Mouse (Mus musculus) layer of hippocampus, postnatal 36 days (tissue): ENCODE results near the gene Ikzf1. TPM values are rescaled to one million over a fixed set of nuclear protein-coding genes. Genes with fewer than 3 reads are reported as not detected.

Experiments used
- DNase-seq, 2 experiments: peaks; one replicate each; pipeline ENCODE4 v3.0.0; 2022
- total RNA-seq, 2 experiments: library from RNA; stranded (reverse); gene quantifications; 2 replicates each; pipeline ENCODE4 v1.2.3; 2021

Gene Ikzf1
- total RNA-seq, 2 experiments from 2014 or later, result 2.7 to 3.0 TPM

DNA sequence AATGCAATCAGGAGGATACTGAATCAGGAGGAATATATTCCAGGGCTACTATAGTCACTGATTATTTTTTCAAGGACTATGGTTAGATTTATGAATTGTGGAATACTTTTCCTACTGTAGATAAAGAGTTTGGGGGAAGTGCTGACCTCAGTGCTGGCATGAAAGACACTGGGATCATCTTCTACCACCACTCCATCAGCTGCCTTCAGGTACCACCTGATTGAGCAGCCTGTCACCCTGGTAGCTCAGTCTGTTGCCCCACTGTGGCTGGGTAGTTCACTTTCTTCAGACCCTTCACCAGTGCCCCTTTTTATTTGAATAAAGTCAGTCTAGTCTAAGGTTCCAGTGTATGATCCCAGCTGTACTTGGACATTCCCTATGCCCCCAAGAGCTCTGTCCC lies 81.9 kb downstream of the Ikzf1 start:
- DNase-seq, result no peak

DNA sequence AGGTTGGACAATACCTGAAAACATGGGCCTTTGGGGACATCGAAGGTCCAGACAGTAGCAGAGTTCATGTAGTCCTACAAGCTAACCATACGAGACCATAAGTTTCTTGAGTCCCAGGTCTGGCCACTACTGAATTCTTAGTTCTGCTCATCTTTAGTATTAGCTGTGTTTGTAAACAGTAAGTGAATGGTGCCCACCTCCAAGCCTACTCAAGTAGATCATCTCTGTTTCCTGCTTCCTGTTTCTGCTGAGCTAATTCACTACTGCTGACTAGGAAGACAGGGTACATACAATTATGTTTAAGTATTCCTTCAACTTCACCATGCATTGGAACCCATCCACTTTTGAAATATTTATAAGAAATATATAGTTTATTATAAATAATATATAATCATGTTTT lies 83.3 kb downstream of the Ikzf1 start:
- no peak for DNase-seq

GRCm38 (mm10) chr11:11769281-11769680 lies 84.5 kb downstream of the Ikzf1 start:
- no peak for DNase-seq

GRCm38 (mm10) chr11:11770691-11771090 lies 85.9 kb downstream of the Ikzf1 start:
- no peak for DNase-seq

DNA sequence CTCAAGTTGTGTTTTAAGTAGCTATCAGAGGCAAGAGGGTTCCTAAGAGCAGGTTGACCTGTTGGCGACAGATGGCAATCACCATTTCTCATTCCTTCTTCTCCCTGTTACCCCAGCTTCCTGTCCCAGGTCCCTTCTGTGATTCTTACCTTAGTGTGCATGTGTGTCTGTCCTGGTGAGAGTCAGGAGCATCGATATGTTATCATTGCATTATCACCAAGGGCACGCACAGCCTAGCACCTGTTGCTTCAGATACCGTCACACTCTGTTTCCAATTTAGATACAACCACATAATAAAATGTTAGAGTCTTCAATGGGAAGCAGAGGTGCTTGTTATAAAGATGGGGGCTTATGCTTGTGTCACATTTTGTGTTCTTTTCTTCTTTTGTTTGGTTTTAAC lies 87.4 kb downstream of the Ikzf1 start:
- DNase-seq, result no peak

GRCm38 (mm10) chr11:11774384-11774783 lies 89.6 kb downstream of the Ikzf1 start:
- no peak for DNase-seq

DNA sequence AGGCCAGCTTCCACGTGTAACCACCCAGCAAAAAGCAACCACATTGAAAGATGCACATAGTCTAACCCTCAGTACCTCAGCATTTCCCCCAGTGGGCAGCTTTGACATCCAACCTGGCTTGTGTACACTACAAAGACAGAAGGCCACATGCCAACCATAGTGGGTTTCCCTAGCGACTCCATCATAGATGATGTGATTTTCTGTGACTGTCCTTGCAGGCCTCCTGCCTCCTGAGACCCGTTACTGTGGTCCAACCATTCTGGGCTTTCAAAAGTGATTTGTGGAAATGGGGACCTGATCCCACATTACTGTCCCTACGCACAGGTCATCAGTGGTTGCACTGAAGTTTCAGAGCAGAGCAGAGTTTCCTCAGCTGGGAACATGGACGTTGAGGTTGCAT lies 90.1 kb downstream of the Ikzf1 start:
- no peak for DNase-seq

- DNase-seq, result no peak
Observed at GRCm38 (mm10) chr11:11776071-11776821, 91.4 kb downstream of the Ikzf1 start.

DNA sequence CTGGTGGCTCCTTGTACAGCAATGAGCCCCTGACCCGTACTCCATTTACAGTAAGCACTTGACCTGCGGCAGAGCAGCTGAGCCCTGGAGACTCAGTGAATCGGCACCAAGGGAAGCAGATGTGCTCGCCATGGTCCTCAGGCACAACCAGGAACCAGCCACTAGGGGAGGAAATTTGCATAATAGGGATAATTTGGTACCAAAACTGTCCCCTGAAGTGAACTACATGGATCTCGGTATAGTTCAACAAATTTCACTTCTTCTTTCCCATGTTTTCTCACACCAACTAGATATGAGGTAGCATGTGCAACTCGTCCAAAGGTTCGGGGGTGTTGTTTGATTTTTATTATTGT lies 92.0 kb downstream of the Ikzf1 start:
- DNase-seq, result no peak

- DNase-seq, result no peak
Observed at GRCm38 (mm10) chr11:11777246-11777645, 92.4 kb downstream of the Ikzf1 start.

GRCm38 (mm10) chr11:11777796-11778195 lies 93.0 kb downstream of the Ikzf1 start:
- DNase-seq, result no peak

DNA sequence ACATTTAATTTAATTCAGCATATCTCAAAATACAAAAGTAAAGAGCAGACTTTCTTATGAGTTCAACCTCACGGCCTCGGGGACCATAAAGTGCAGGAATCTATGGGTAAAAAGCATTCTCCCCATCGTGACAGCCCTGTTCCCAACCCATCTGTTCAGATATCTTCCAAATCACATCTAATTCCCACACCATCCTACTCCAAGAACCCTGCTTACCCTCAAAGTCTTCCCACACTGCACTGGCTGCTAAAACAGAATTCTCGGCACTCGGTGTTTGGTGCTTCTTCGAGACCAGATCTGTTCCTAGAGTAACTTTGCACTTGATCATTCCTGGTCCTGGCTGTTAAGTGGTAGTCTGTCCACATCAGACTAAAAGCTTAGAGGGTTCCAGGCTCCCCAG lies 93.5 kb downstream of the Ikzf1 start:
- no peak for DNase-seq

DNA sequence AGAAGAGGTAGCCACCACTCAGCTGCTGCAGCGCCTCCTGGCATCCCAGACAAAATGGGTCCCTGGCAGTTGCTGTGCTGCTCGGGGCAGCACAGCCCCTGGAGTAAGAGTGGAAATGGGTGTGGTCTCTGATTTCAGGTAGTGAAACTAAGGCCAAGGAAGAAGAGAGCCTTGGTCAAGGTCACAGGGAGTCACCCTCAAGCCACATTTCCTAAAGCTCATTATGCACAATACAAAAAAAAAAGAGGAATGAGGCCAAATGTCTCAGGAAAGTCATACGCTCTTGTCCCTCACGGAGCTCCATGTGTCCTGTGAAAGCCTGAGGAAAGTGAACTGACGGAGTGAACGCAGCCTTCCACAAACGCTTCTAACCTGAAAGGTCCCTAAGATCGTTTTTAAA lies 96.9 kb downstream of the Ikzf1 start:
- DNase-seq, result no peak

DNA sequence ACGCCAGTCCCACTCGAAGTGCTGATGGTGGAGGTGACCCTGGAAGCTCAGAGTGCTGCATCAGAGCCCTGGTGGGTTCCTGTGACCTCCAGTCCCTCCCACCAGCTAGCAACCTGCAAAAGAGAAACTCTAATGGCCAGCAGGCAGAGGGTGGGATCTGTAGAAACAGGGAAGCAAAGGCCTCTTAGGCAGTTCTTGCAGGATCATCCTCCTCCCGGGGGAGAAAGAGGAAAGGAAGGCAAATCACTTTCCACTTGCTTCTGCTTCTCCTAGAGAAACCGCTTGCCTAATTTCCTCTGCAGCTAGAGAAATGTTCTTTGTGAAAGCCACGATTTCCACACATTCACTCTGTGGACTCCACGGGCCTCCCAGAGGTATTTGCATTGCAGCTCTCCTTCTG lies 100.7 kb downstream of the Ikzf1 start:
- no peak for DNase-seq

DNA sequence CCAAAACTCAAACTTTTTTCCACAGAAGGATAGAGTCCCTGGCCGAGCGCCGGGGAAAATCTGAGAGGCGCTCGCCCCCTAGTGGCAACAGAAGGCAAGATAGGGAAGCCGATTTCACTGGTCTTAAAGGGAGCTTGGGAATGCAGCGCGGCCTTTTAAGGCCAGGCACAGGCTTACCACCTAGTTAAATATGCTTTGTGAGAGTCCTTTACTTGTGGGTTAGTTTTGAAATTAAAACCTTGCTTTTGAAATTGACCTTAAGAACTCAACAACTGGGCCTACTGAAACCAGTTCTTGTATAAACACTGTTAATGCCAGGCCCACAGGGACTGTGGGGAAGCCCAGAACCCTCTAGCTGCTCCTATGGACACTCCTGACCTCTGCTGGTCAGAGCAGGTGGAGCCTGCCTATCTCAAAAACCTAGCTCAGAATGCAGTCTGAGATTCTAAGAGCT lies 103.7 kb downstream of the Ikzf1 start:
- peak; percentile 54 to 73 for DNase-seq

DNA sequence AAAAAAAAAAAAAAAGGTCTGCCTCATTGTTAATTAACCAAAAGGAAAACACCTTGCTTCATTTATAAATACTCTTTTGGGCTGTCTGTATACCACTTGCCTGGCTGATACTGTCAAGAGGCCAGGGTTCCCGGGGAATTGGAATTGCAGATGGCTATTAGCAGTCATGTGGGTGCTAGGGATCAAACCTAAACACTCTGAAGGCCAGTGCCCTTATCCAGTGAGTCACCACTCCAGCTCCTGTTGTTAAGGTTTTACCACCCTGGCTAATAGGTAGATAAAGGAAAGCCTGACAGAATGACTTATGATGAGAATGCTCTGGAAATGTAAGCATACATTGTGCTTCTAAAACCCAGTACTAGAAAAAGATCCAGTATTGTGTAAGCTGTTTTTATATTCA lies 109.8 kb downstream of the Ikzf1 start:
- DNase-seq, result no peak

GRCm38 (mm10) chr11:11798690-11799089 lies 113.9 kb downstream of the Ikzf1 start:
- no peak for DNase-seq

GRCm38 (mm10) chr11:11800304-11800703 lies 115.5 kb downstream of the Ikzf1 start:
- DNase-seq, result no peak

- DNase-seq, result no peak
Observed at GRCm38 (mm10) chr11:11801067-11801466, 116.3 kb downstream of the Ikzf1 start.

GRCm38 (mm10) chr11:11804421-11804820 lies 119.6 kb downstream of the Ikzf1 start:
- DNase-seq, result no peak

GRCm38 (mm10) chr11:11805951-11806350 lies 121.1 kb downstream of the Ikzf1 start:
- no peak for DNase-seq

- no peak for DNase-seq
Observed at GRCm38 (mm10) chr11:11808035-11808819, 123.4 kb downstream of the Ikzf1 start.

- peak; percentile 94 to 95 for DNase-seq
Observed at GRCm38 (mm10) chr11:11808820-11809403, 124.1 kb downstream of the Ikzf1 start, which contains the start of gene Fignl1. Gene Fignl1, minus strand, starts transcription at chr11:11808962.
